Mouse (Mus musculus) testis, adult 2 months (tissue): ENCODE measurements at regions not wholly inside any gene's neighbourhood (a gene's known extent, or its start where the extent isn't known, plus 50 kb on each side); places are given as distances from the start of the nearest gene placed in this dataset.

Experiments
- CTCF ChIP-seq: fragments of 200-500 bp; IDR thresholded peaks from 2 replicates; pipeline ENCODE4 v1.5.1; 2012; ENCODE audit warnings: low read depth, mild to moderate bottlenecking, inconsistent platforms, low read length, moderate library complexity; ENCODE audit not compliant: control insufficient read depth, insufficient read depth, insufficient replicate concordance
- POLR2A ChIP-seq: fragments of 200-500 bp; IDR thresholded peaks from 2 replicates; pipeline ENCODE4 v1.6.1; 2012; ENCODE audit warnings: low read depth, mild to moderate bottlenecking, inconsistent platforms, low read length, moderate library complexity; ENCODE audit not compliant: control insufficient read depth

DNA sequence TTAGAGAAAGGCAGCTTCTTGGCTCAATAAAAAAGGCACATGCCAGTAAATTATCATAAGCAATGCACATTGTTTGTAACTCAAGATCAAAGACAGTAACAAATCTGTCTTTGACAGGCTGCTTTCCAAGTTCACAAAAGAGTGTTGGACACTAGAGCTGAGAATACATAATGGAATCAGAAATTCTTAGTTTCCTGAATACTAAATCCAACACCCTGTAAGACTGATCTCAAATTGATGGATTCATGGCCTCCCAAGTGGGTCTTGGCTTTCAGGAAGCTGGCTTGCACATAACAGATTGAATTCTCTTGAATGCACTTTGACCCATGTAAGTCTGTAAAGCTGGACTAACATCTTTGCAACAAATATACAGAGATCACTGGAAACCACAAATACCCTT lies 201.1 kb upstream of the Rack1 start:
- TF ChIP-seq CTCF (no peak), POLR2A (no peak)
